Mouse (Mus musculus) limb, embryonic 12.5 days (tissue): ENCODE results near the gene Sema3g. TPM values are rescaled to one million over a fixed set of nuclear protein-coding genes. Genes with fewer than 3 reads are reported as not detected.

Experiments
- ATAC-seq: fragments of 200-750 bp; cut with Nextera tagmentation; 2 replicates; pipeline ENCODE4 v1.8.0; 2017; ENCODE audit warnings: low read depth, moderate TSS enrichment; ENCODE audit not compliant: insufficient number of reproducible peaks, insufficient read depth, low FRiP score, low TSS enrichment
- H3K27ac ChIP-seq: fragments of 300-500 bp; sonication (generic); 2 replicates; pipeline ENCODE4 v1.5.1; 2016; ENCODE audit warnings: mild to moderate bottlenecking, moderate library complexity
- H3K27me3 ChIP-seq: fragments of 300-500 bp; sonication (generic); 2 replicates; pipeline ENCODE4 v1.6.1; 2016; ENCODE audit warnings: mild to moderate bottlenecking, moderate library complexity
- H3K36me3 ChIP-seq: fragments of 300-500 bp; sonication (generic); 2 replicates; pipeline ENCODE4 v1.6.1; 2016; ENCODE audit warnings: mild to moderate bottlenecking, moderate library complexity
- H3K4me1 ChIP-seq: fragments of 300-500 bp; sonication (generic); replicated peaks from 2 replicates; pipeline ENCODE4 v1.6.1; 2016
- H3K4me2 ChIP-seq: fragments of 300-500 bp; sonication (generic); 2 replicates; pipeline ENCODE4 v1.6.1; 2016; ENCODE audit warnings: mild to moderate bottlenecking, moderate library complexity
- H3K4me3 ChIP-seq: fragments of 300-500 bp; sonication (generic); replicated peaks from 2 replicates; pipeline ENCODE4 v1.5.1; 2016; ENCODE audit warnings: mild to moderate bottlenecking
- H3K9ac ChIP-seq: fragments of 300-500 bp; sonication (generic); replicated peaks from 2 replicates; pipeline ENCODE4 v1.6.1; 2016; ENCODE audit warnings: mild to moderate bottlenecking, moderate library complexity
- H3K9me3 ChIP-seq: fragments of 300-500 bp; sonication (generic); 2 replicates; pipeline ENCODE4 v1.6.1; 2016; ENCODE audit warnings: mild to moderate bottlenecking, moderate library complexity
- WGBS: fragments of 180-500 bp; shearing (Covaris S2); methylation state at CpG from one replicate; pipeline ENCODE4 v1.1.7; 2016; 5-methylcytosine and 5-hydroxymethylcytosine counted together
- polyA plus RNA-seq: library from polyadenylated mRNA; unstranded; fragments of >200 nt; fragmentation: Nextera tagmentation; extraction: Ambion mirVana; gene quantifications from 2 replicates; pipeline ENCODE4 v1.2.1, GENCODE M21; 2016

Sema3g gene
- polyA plus RNA-seq, 1 experiment from 2014 or later, result 0.58 TPM

DNA sequence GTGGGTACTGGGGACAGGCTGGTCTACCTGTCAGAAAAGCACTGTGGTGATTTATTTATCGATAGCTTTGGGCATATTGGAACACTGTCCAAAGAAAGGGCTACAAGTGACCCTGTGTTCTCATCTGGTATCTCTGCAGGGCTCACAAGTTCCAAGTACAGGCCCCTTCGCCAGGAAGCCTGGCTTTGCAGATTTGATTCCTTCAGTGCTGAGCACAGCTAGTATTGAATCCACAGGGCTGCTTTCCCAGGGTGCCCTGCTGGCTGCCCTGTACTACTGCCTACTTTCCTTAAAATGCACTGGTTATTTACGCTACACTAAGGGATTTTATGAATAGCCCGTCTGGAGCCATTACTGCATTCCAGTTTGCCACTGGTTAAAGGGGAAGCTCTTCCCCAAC, 36.1 kb upstream of the Sema3g start:
- H3K9me3 ChIP-seq, result no peaks in the 10 kb centered on the region

DNA sequence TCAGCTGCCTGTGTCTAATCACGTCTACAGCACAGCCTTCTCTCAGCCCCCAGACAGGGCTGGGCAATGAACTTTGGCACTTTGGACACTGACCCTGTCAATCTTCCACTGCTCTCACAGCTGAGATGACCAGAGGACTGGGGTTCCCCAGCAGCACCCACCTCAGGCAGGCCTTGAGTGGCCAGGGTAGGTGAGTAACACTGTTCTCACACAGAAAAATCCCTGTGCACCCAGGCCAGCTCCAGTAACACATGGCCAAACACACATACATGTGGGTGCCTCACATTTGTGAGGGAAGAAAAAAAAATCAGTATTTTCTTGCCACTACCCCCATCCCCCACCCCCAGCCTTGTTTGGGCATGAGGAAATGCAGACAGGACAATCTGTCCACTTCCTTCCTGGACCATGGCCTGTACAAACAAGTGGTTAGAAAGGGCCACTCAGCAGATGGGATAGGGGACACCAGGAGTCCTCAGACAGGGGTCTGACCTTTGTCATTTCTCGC, 34.8 kb upstream of the Sema3g start:
- Histone ChIP-seq H3K4me3 (no peak overlapping the region), H3K9me3 (no peaks in the 10 kb centered on the region), H3K9ac (no peak overlapping the region), H3K36me3 (peaks cover 99% of the 10 kb centered on the region), H3K4me2 (no peak overlapping the region), H3K27me3 (no peaks in the 10 kb centered on the region), H3K27ac (no peak overlapping the region), H3K4me1 (no peaks in the 10 kb centered on the region)
- no peak for ATAC-seq
- WGBS, result 80% methylated on average over 2 of the region's 2 CpGs

More for the DNA sequence above, 36.1 kb upstream of the Sema3g start:
- no peaks in the 10 kb centered on the region for H3K4me1 ChIP-seq
- peaks cover 99% of the 10 kb centered on the region for H3K36me3 ChIP-seq
- H3K4me3 ChIP-seq, result no peak overlapping the region
- H3K27me3 ChIP-seq, result no peaks in the 10 kb centered on the region
- 83% methylated on average over 4 of the region's 4 CpGs for WGBS
- no peak overlapping the region for H3K9ac ChIP-seq
- no peak overlapping the region for H3K4me2 ChIP-seq
- no peak for ATAC-seq
- H3K27ac ChIP-seq, result no peak overlapping the region

GRCm38 (mm10) chr14:31183541-31183940, 34.1 kb upstream of the Sema3g start:
- no peak overlapping the region for H3K27ac ChIP-seq
- no peaks in the 10 kb centered on the region for H3K27me3 ChIP-seq
- ATAC-seq, result no peak
- peaks cover 100% of the 10 kb centered on the region for H3K36me3 ChIP-seq
- no peaks in the 10 kb centered on the region for H3K9me3 ChIP-seq
- no peak overlapping the region for H3K4me2 ChIP-seq
- H3K4me3 ChIP-seq, result no peak overlapping the region
- no peak overlapping the region for H3K9ac ChIP-seq
- H3K4me1 ChIP-seq, result no peaks in the 10 kb centered on the region
- 92% methylated on average over 5 of the region's 5 CpGs for WGBS

DNA sequence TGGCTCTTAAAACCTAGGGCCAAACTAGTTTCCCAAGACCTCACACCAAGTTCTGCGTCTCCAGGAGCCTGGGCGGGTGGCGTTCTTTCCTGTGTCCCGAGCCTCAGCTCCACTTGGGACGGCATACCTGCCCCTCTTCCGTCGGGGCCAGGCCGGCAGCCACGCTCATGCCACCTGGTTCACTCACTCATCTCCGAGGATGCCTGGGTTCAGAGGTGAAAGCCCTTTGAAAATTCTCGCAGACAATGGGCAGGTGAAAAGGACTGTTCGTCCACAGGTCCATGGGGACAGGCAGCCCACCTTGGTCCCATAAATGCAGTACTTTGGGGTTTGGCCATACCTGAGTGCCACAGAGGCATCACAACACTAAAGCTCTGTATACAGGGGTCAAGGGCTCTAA, 33.5 kb upstream of the Sema3g start:
- Histone ChIP-seq H3K27ac (no peak overlapping the region), H3K27me3 (no peaks in the 10 kb centered on the region), H3K4me3 (no peak overlapping the region), H3K4me2 (no peak overlapping the region), H3K36me3 (peaks cover 100% of the 10 kb centered on the region), H3K9me3 (no peaks in the 10 kb centered on the region), H3K9ac (no peak overlapping the region), H3K4me1 (no peaks in the 10 kb centered on the region)
- 93% methylated on average over 12 of the region's 12 CpGs for WGBS
- ATAC-seq, result no peak

- no peaks in the 10 kb centered on the region for H3K4me1 ChIP-seq
- H3K4me3 ChIP-seq, result no peak overlapping the region
- no peak overlapping the region for H3K27ac ChIP-seq
- WGBS, result 91% methylated on average over 4 of the region's 4 CpGs
- H3K27me3 ChIP-seq, result no peaks in the 10 kb centered on the region
- ATAC-seq, result no peak
- no peaks in the 10 kb centered on the region for H3K9me3 ChIP-seq
- no peak overlapping the region for H3K4me2 ChIP-seq
- H3K36me3 ChIP-seq, result peaks cover 100% of the 10 kb centered on the region
- no peak overlapping the region for H3K9ac ChIP-seq
Measured at GRCm38 (mm10) chr14:31186656-31187055, 31.0 kb upstream of the Sema3g start.

DNA sequence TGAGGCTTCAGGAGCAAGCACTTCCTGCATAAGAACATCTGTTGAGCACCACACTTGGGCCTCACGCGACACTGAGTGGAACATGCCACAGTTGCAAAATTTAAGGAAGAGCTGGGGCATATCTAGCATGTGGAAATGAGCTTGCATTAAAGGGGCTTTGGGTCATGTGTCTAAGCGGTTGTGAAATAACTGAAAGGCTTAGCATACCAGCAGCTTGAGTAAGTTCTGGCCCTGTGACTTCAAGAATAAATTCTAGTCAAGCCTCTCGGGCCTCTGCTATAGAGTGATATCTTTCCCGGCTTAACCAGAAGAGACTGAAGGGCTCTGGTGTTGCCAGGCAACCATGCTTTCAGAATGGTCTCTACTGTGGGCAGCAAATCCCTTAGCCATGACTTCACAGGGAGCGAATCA, 28.9 kb upstream of the Sema3g start:
- Histone ChIP-seq H3K4me1 (no peaks in the 10 kb centered on the region), H3K4me2 (no peak overlapping the region), H3K9ac (no peak overlapping the region), H3K36me3 (peaks cover 100% of the 10 kb centered on the region), H3K9me3 (no peaks in the 10 kb centered on the region), H3K27ac (no peak overlapping the region), H3K4me3 (no peak overlapping the region), H3K27me3 (no peaks in the 10 kb centered on the region)
- no peak for ATAC-seq
- 92% methylated on average over 6 of the region's 6 CpGs for WGBS

- Histone ChIP-seq H3K4me1 (no peaks in the 10 kb centered on the region), H3K4me3 (no peak overlapping the region), H3K27ac (no peak overlapping the region), H3K4me2 (no peak overlapping the region), H3K9ac (no peak overlapping the region), H3K36me3 (peaks cover 100% of the 10 kb centered on the region), H3K9me3 (no peaks in the 10 kb centered on the region), H3K27me3 (no peaks in the 10 kb centered on the region)
- no peak for ATAC-seq
- 87% methylated on average over 3 of the region's 3 CpGs for WGBS
Measured at GRCm38 (mm10) chr14:31189348-31189747, 28.3 kb upstream of the Sema3g start.

GRCm38 (mm10) chr14:31191936-31192335, 25.7 kb upstream of the Sema3g start:
- no peak overlapping the region for H3K4me3 ChIP-seq
- no peak overlapping the region for H3K27ac ChIP-seq
- 86% methylated on average over 2 of the region's 2 CpGs for WGBS
- no peaks in the 10 kb centered on the region for H3K4me1 ChIP-seq
- no peaks in the 10 kb centered on the region for H3K9me3 ChIP-seq
- H3K27me3 ChIP-seq, result no peaks in the 10 kb centered on the region
- peaks cover 97% of the 10 kb centered on the region for H3K36me3 ChIP-seq
- ATAC-seq, result no peak
- no peak overlapping the region for H3K9ac ChIP-seq
- H3K4me2 ChIP-seq, result no peak overlapping the region

GRCm38 (mm10) chr14:31193791-31194190, 23.9 kb upstream of the Sema3g start:
- H3K27ac ChIP-seq, result no peak overlapping the region
- ATAC-seq, result no peak
- H3K4me3 ChIP-seq, result no peak overlapping the region
- H3K36me3 ChIP-seq, result peaks cover 97% of the 10 kb centered on the region
- 80% methylated on average over 7 of the region's 7 CpGs for WGBS
- H3K27me3 ChIP-seq, result no peaks in the 10 kb centered on the region
- no peaks in the 10 kb centered on the region for H3K9me3 ChIP-seq
- H3K9ac ChIP-seq, result no peak overlapping the region
- no peaks in the 10 kb centered on the region for H3K4me1 ChIP-seq
- H3K4me2 ChIP-seq, result no peak overlapping the region

DNA sequence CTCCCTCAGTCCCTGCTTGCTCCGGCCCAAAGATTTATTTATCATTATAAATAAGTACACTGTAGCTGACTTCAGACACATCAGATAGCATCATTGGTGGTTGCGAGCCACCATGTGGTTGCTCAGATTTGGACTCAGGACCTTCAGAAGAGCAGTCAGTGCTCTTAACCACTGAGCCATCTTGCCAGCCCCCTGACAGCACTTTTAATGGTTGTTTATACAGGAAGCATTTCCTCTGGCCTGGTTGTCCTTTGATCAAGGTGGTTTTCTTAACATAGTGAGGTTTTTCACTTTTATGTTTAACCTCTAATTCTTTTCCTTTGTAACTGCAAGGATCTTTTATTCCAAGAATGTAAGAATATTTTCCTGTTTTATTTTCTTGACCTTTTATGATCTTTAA, 23.2 kb upstream of the Sema3g start:
- peaks cover 97% of the 10 kb centered on the region for H3K36me3 ChIP-seq
- no peak overlapping the region for H3K9ac ChIP-seq
- WGBS, result 91% methylated on average over 2 of the region's 2 CpGs
- no peaks in the 10 kb centered on the region for H3K4me1 ChIP-seq
- H3K27ac ChIP-seq, result no peak overlapping the region
- H3K9me3 ChIP-seq, result no peaks in the 10 kb centered on the region
- ATAC-seq, result no peak
- H3K27me3 ChIP-seq, result no peaks in the 10 kb centered on the region
- no peak overlapping the region for H3K4me3 ChIP-seq
- H3K4me2 ChIP-seq, result no peak overlapping the region

DNA sequence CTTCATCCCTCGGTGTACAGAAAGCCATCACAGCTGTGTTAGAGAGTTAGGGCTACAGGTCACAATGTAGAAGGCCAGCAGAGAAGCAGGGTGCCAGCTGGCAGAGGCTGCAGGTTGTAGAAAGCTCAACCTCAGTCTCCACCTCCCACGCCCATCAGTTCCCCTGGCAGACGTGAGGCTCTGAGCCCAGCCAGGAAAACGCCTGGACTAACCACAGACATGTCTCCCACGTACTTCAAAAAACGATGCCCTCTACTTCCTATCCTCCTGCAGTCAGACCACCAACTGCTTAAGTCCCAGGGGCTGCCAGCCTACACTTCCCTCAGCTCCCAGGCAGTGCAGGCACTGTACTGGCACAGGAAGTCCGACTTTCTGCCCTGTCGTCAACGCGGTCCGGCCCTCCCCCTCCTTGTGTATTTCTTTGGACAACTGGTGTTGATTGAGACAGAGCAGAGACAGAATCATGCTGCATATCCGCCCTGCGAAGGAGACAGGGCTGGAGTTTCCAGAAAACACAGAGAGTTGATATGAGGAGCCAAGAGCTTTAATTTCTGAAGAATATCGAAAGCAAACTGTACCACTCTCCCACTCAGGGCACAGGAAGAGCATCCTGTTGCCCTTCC, 22.7 kb upstream of the Sema3g start:
- H3K9ac ChIP-seq, result no peak overlapping the region
- no peaks in the 10 kb centered on the region for H3K9me3 ChIP-seq
- no peak overlapping the region for H3K4me3 ChIP-seq
- H3K36me3 ChIP-seq, result peaks cover 97% of the 10 kb centered on the region
- no peak overlapping the region for H3K27ac ChIP-seq
- no peak overlapping the region for H3K4me2 ChIP-seq
- H3K4me1 ChIP-seq, result no peaks in the 10 kb centered on the region
- 81% methylated on average over 14 of the region's 14 CpGs for WGBS
- ATAC-seq, result no peak
- H3K27me3 ChIP-seq, result no peaks in the 10 kb centered on the region

GRCm38 (mm10) chr14:31195521-31195920, 22.1 kb upstream of the Sema3g start:
- H3K4me2 ChIP-seq, result no peak overlapping the region
- H3K9me3 ChIP-seq, result no peaks in the 10 kb centered on the region
- H3K9ac ChIP-seq, result no peak overlapping the region
- 93% methylated on average over 4 of the region's 4 CpGs for WGBS
- no peaks in the 10 kb centered on the region for H3K27me3 ChIP-seq
- no peak for ATAC-seq
- H3K27ac ChIP-seq, result no peak overlapping the region
- peaks cover 97% of the 10 kb centered on the region for H3K36me3 ChIP-seq
- H3K4me3 ChIP-seq, result no peak overlapping the region
- no peaks in the 10 kb centered on the region for H3K4me1 ChIP-seq
